Mouse (Mus musculus): ENCODE results near the gene Gm5431.
"Not testable (repeated sequence)": the region's sequence is repeated elsewhere in the genome, so short reads cannot be mapped to it uniquely, and the experiment has no call there.

Gene Gm5431

DNA sequence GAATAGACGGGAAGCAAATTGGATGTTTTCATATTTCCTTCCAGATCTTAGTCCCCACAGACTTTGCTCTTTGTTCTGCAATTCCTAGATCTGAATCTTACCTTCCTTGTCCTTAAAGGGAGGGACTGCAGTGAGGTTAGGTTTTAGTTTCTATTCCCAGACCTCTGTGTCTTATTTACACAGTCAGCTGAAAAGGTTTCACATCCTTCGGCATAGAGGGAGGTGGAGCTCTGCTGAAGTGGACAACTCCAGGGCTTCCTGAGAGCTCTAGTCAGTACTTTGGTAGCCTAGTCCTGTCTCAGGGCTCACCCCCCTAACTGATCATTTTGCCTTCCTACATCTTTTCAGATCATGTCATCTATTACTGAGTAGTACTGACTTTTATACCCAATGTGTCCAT is at the start of gene Gm5431:
Gene Gm5431, minus strand, starts transcription at position 194 of the 400 bp plus-strand sequence.
- no peak for DNase-seq (ENCODE audit: extremely low spot score)

DNA sequence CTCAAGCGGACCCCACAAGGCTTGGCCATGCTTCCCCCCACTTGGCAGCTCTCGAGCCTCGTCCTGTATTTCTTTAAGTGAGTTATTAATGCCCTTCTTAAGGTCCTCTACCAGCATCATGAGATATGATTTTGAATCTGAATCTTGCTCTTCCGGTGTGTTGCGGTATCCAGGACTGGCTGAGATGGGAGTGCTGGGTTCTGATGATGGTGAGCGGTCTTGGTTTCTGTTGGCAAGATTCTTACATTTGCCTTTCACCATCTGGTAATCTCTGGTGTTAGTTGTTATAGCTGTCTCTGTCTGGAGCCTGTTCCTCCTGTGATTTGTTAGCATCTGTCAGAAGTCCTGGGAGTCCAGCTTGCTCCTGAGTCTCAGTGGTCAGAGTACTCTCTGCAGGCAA is 44.1 kb upstream of the Gm5431 start, which contains the start of gene Psme2b:
Gene Psme2b, minus strand, starts transcription at position 101 of the 400 bp plus-strand sequence.
- DNase-seq (ENCODE audit: extremely low spot score), result not testable (repeated sequence)

DNA sequence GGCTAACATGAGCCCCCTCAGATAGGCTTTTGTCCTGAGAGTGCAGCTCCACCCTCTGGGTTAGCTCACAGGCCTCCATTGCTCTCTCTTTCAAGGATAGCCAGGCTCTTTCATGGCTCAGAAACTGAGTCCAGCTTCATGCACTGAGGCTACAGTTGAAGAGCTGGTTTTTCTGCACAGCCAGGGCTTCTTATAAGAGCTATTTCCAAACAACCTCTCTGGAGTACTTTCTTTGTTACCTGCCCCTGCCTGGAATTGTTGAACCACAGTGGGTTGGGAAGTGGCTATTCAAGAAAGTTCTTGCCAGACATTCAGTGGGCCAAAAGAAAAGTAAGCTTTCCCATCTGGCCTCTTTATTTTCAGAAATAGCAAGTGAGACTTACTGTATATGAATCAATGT is 37.3 kb upstream of the Gm5431 start:
- not testable (repeated sequence) for DNase-seq (ENCODE audit: extremely low spot score)

DNA sequence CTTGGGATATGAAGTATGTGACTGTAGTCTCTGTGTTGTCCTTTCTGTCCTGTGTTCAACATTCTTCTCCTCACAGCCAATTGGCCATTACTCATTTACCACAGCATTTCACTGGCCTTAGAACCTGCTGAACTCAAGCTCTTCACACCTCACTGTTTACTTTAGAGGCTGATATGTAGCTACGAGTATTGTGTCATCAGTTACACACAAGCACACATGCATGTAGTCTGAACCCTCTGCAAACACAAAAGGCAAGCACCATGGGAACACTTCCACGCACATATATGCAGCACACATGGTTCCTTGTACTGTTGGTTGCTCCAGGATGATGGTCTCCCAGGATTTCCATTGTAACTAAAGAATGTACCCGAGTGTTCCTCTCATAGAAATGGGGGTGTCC is 33.3 kb upstream of the Gm5431 start:
- DNase-seq (ENCODE audit: extremely low spot score), result not testable (repeated sequence)

DNA sequence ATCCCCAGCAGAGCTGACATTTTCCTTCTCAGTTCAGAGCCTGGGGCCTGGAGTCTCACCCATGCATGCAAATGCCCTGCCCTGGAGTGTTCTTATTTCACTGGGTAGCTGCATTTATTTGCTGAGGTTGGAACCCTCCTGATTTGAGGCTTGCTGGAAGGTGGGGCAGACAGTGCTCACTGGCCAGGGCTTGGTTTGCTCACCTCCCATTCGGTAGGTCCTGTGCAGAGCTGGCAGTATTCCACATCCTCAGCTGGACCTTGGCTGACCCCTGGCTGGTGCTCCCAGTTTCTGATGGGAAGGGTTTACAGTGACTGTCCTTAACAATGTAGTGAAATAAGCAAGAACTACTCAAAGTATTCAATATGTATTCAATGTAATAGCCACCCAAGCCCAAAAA is 31.9 kb upstream of the Gm5431 start:
- not testable (repeated sequence) for DNase-seq (ENCODE audit: extremely low spot score)

DNA sequence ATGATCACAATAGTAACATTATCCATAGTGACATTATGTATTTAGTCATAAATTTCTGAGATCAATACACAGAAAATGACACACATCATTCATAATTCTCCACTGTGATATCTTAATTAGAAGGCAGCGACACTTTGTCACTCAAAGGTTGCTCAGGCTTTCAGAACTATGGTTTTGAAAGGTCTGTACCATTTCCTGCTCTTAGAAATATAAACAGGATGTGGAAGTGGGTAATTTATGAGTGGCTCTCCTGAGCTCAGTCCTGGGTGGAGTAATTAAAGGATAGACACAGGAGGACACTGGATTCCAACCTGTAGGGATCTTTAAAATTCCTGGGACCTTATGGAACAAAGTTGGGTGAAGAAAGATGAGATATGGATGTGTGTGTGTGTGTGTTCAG is 31.4 kb upstream of the Gm5431 start:
- DNase-seq (ENCODE audit: extremely low spot score), result not testable (repeated sequence)

DNA sequence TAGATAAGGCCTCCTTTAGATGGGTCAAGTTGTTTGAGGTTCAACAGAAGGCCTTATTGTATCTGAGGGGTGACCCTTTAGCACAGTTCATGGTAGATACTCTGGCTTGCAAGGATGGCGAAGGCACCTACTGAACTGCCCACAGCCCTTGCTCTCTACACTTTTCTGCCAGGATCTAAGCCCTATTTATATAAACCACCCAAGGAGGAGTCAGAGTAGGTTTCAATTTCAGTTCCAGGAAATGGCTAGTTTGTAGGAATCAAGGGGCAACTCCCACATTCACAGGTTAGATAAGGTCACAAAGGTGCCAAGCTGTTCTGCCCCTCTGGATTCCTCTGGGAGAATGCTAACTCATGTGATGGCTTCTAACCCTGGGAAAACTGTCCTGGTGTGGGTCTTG is 26.1 kb upstream of the Gm5431 start:
- DNase-seq (ENCODE audit: extremely low spot score), result not testable (repeated sequence)

DNA sequence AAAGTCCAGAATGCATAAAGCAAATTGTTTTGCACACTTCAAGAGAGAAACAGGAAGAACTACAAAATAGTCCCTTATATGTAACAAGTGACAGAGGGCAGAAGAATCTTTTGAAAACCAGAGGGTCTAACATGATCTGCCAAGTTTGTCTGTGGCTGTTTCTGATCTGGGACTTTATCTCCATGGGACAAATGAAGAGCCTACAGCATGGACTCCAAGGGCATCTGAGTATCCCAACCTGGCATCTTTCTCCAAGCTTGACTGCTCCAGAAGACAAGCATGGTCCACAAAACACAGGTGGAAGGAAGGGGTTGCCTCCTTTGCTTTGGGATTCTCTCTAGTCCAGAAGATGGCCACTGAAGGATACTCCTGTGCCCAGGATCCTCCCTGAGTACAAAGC is 24.4 kb upstream of the Gm5431 start:
- DNase-seq (ENCODE audit: extremely low spot score), result not testable (repeated sequence)

DNA sequence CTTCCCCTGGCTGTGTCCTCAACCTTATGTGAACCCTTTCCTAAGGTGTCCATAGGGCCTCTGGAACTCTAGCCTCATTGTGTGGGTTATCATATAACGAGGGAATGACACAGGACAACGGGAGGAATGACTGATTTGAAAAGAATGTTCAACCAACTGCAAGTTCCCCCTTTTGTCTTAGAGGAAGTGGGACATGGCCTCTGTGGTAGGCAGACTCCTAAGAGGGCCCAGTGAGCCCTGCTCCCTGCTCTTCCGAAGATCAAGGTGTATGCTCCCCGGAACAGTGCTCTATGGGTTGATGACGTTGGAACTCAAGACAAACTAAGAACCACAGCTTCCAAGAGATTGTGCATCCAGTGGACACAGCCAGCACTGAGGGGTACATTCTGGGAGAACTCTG is 21.8 kb upstream of the Gm5431 start:
- not testable (repeated sequence) for DNase-seq (ENCODE audit: extremely low spot score)

DNA sequence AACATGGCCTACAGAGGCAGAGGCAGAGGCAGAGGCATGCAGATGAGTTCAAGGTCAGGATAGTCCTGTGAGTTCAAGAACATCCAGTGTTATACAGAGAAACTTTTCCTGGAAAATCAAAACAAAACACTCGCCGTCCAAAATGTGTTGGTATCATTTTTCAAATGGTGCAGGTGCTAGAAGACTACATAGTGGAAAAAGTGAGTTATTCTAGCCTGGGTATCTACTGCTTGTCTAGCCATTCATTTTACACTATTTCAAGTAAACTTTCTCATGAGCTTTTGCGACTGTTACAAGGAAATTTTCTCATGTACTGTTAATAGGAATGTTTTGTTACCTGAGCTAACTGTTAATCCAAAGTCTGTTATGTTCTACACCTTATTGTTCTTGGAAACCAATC is 16.4 kb upstream of the Gm5431 start:
- no peak for DNase-seq (ENCODE audit: extremely low spot score)

DNA sequence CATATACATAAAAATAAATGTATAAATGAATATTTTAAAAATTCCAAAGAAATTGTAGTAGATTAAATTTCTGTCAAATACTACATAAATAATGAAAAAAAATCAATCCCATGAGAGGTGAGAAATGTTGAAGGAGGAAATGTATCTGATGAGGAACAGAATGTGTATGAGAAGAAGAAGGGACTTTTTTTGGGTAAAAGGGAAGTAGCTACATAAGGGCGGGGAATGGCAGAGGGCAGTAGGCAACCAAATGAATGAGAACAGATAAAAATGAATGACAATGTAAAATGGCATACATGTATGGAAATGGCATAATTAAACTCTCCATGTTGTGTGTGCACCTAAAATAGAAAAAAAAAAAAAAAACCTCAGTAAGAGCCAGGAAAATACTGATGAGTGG is 11.6 kb upstream of the Gm5431 start:
- no peak for DNase-seq (ENCODE audit: extremely low spot score)

DNA sequence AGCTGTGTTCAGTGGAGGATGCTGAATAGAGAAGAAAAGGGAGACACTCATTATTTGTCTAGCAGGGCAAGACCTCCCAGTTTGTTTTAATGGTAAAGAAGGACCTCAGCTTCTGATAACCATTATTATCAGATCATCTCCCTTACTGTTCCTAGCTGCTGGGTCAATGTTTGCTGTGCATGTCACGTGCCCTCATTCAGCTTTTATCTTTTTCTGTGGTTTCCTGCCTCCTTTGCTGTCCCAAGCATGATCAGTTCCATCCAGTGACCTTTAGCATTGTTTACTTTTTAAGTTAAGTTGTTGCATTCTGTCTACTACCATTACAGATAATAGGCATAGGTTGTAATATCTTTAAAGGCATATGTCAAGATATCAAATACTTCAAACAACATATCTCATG is 6.4 kb upstream of the Gm5431 start:
- DNase-seq (ENCODE audit: extremely low spot score), result no peak

DNA sequence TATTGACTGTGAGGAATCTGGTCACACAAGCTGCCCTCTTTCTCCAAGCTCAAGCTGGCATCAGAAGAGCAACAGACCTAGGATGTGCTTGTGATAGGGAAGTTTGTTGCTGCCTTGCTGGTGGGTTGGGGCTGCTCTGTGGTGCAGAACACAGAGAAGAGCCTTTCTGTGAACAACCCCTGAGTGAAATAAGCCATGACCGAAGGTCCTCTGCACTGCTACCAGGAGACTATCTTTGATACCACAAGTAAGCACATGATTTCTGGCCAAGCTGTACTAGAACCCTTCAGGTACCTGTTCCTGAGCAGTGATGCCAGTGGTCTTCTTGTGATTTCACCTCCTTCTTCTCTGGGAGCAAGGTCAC is 465 bp downstream of the Gm5431 start:
- not testable (repeated sequence) for DNase-seq (ENCODE audit: extremely low spot score)

DNA sequence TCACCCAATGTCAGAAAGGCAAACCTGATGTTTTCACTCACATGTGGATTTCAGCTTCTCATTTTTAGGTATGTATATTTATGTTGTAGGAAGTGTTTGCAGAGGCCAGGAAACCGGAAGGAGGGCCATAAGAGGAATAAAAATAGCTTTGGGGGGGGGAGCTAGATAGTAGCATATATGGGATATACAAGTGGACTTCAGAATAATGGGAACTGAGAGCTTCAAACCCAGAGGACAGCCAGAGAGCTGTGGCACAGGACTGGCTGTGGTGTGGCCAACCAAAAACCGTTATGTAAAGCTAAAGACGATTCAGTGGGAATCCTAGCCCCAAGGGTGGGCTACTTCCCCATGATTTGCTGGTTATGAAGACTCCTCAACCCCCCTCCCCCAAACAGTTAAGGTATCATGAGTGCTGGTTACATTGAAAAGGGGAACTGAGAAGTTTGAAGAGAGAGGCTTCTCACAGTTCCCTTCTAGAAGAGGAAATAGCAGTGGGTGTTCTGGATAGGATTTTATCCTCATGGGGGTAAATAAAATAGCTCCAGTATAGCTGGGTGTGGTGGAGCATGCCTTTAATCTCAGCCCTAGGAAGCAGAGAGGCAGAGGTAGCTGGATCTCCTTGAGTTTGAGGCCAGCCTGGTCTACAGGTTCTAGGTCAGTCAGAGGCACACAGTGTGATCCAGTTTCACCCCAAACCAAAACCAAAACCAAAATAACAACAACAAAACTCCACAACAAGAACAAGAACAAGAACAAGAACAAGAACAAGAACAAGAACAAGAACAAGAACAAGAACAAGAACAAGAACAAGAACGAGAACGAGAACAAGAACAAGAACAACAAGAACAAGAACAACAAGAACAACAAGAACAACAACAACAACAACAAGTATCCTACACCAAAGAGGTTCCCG is 1.1 kb downstream of the Gm5431 start:
- DNase-seq (ENCODE audit: extremely low spot score), result not testable (repeated sequence)

DNA sequence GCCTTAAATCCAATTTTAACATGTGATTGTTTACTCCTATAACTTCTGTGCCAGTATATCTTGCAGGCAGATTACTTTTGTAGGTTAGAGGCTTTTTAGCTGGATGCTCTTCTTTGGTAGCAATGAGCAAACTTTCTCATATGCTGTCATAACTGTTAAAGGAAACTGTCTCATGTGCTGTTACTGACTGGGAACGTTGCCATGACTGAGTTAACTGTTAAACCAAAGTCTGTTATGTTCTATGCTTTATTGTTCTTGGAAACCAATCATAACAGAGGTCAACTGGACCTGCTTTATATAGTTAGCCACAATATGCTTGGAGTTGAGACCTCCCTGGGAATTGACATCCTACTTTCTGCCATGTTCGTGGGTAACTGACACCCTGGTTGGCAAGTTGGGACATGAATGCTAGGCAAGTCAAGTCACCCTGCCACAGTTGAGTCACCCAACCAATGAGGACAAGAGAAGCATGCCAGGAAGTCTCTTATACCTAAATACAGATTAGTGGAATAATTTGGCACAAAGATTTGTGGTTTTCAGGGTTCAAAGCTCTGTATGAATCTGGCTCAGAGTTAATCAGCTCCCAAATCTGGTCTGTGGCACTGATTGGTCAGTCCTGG is 3.1 kb downstream of the Gm5431 start:
- no peak for DNase-seq (ENCODE audit: extremely low spot score)

DNA sequence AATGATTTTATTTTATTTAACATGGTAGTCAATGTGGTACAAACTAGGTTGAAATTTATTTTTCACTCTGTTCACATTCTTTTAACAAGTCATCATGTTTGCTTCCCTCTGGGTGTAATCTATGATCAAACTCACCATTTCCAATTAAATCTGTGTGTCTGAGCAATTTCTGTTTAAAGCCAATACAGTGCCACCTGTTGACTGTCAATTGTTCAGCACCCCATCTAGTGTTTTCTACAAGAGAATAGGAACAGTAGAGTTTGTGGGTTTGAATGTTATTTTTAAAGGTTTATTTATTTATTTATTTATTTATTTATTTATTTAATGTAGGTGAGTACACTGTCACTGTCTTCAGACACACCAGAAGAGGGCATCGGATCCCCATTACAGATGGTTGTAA is 25.3 kb downstream of the Gm5431 start:
- DNase-seq (ENCODE audit: extremely low spot score), result no peak

DNA sequence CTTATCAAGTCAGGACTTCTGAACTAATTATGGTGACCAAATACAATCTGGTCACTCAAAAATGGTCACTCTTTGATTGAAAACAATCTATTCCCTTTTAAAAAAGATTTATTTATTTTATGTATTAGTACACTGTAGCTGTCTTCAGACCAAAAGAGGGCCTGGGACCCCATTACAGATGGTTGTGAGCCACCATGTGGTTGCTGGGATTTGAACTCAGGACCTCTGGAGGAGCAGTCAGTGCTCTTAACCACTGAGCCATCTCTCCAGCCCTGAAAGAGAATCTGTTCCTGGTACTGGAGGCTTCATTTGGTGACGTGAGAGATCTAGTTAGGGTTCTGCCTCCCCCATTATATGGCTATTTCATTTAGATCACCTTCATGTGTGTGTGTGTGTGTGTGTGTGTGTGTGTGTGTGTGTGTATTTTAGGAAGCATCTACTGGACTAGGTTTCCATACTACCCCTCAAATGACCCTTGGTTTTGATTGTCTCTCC is 26.6 kb downstream of the Gm5431 start:
- not testable (repeated sequence) for DNase-seq (ENCODE audit: extremely low spot score)

DNA sequence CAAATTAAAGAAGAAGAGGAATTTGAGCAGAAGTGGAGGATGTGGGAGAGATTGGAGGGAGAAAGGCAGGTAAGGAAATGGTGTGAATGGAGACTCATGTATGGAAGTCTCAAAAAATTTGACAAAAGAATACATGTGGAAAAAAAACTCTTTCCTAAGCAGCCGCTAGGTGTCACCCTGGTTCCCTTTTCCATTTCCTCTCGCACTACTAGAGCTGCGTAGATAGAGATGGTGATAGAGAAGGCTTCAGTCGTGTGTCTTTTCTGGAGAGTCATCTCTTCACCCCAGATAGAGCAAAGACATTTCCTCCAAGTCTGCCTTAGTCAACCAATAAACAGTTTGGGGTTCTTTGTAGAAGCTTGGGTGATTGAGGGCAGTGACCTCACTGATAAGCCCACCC is 27.5 kb downstream of the Gm5431 start:
- peak; percentile 52 for DNase-seq (ENCODE audit: extremely low spot score)

DNA sequence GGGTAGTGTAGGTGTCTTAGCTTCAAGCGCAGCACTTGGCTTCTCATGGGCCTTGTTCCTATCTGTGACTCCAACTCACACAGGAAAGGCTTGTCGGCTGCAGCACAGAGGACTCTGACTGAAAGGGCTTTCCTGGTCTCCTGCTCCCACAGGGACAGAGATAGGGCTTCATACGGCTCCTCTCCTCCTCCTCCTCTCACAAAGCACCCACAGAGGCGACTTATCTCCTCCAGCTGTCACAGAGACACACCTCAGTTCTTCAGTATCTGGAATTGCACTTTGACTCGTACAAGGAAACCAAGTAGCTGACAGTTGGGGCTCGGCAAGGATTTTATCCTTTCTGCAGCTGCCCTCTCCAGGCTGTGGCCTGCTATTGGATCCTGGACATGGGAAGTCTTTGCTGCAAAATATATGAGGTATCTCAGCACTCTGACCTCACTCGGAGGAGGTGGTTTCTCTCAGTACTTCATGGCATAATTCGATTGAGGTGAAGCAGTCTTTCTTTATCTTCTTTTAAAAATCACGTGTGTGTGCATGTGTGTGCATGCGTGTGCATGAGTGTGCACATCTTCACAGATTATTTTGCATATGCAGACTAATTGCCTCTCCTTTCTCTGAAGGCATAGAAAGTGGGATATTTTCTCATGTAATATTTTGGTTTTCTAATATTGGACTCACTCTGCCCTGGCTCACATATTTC is 28.3 kb downstream of the Gm5431 start:
- no peak for DNase-seq (ENCODE audit: extremely low spot score)

DNA sequence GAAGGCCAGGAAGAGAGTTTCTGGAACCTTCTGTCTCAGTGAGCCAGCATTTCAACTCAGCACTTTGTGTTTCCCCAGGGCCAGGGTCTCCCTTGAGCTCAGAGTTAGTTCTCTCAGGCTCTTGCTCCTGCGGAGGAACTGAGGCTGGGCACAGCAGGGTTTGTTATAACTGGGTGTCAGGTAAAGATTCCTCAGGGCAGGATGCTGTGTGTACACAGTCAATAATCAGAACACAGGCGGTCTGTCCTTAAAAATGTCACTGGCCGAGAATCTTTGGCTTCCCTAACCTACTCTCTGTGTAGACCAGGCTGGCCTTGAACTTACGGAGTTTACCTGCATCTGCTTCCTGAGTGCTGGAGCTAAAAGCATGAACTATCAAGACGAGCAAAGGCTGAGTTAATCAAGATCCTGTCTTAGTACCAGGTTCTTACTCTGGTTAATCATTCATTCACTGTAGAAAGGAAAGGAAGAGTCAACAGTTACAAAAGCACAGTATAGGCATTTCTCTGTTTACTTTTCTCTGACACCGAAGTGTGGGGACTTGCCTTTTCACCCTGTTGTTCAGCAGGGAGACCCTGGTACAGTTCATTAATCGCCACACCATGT is 29.2 kb downstream of the Gm5431 start:
- no peak for DNase-seq (ENCODE audit: extremely low spot score)

DNA sequence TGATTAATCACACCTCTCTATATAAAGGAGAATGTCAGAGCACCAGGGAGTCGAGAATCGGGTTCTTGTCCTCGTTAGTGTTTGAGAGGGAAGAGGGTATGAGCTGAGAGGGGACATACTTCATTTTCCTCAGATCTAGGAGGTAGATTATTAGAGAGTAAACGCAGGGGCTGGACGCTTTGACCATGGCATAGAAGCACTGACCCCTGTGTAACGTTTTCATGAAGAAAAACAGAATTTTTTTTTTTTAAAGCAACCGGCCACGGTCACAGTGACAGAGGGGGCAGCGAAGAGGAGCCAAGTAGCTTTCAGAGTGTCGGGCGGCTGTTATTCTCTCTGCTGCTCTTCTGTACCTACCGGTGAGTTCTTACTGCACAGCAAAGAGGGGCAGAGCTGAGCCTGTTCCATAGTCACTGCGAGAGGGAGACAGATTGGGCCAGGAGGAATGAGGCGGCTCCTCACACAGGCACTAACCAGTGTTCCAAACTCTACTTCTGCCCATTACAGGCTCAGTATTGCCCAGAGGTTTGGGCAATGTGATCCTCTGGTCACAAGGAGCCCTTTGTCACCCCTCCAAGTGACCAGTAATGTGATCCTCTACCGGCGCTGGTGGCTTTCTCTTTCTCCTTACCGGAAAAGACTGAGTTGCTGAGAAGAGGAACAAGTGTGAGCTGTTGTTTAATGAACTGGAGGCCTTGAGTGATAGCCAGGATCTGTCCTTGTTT is 30.0 kb downstream of the Gm5431 start:
- DNase-seq (ENCODE audit: extremely low spot score), result peak; percentile 23

All from embryo, embryonic 9.5 days (tissue).